Mouse (Mus musculus): ENCODE data around the gene Cldn10. TPM values are rescaled to one million over a fixed set of nuclear protein-coding genes. Genes with fewer than 3 reads are reported as not detected.

Gene Cldn10
- polyA plus RNA-seq, 1 experiment, result 0.89 TPM

DNA sequence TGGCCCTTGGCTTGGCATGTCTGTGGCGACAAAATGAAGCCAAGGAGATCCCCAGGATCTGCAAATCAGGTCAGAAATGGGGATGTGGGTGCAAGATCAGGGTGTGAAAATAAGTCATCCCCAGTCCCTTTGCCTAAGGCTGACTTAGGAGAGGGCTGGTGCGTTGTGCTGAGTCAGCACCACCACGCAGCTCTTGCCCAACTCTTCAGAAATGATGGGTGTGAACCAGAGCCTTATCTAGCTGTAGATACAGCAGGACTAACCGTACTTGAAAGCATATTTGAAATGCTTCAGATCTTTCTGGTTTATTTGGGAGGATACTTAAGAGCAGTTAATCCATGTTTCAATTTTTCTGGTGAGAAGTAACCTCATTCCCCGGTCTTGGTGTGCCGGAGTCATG is 82.0 kb downstream of the Cldn10 start:
- H3K4me1 ChIP-seq (replicated peaks; ENCODE audit: control insufficient read depth, insufficient read depth, low read length), result peaks cover 14% of the 10 kb centered on the region
- DNase-seq, result no peak
- WGBS, result 88% methylated on average over 6 of the region's 6 CpGs
- no peak overlapping the region for H3K4me3 ChIP-seq (ENCODE audit: control insufficient read depth, insufficient read depth, low read length)
- no peak overlapping the region for H3K27ac ChIP-seq (ENCODE audit: control insufficient read depth, insufficient read depth, low read length)
- no peaks in the 10 kb centered on the region for H3K27me3 ChIP-seq (ENCODE audit: control insufficient read depth, insufficient read depth, low read length)
- H3K36me3 ChIP-seq (ENCODE audit: control insufficient read depth, insufficient read depth, low read length), result no peaks in the 10 kb centered on the region
- no peak for TF ChIP-seq POLR2A (IDR thresholded peaks at IDR 0.05; ENCODE audit: control insufficient read depth, extremely low read depth, insufficient read depth, low read length, poor library complexity)
- no peak for TF ChIP-seq CTCF (IDR thresholded peaks at IDR 0.05; ENCODE audit: borderline replicate concordance, control insufficient read depth, extremely low read depth, insufficient read depth, low read length, poor library complexity)

GRCm38 (mm10) chr14:118874126-118874525 is 86.4 kb downstream of the Cldn10 start:
- Histone ChIP-seq H3K27ac (ENCODE audit: control insufficient read depth, insufficient read depth, low read length) (no peak overlapping the region), H3K4me1 (replicated peaks; ENCODE audit: control insufficient read depth, insufficient read depth, low read length) (peaks cover 6% of the 10 kb centered on the region; the same call in 1 of the 2 replicates), H3K27me3 (ENCODE audit: control insufficient read depth, insufficient read depth, low read length) (no peaks in the 10 kb centered on the region), H3K36me3 (ENCODE audit: control insufficient read depth, insufficient read depth, low read length) (peaks cover 25% of the 10 kb centered on the region), H3K4me3 (ENCODE audit: control insufficient read depth, insufficient read depth, low read length) (no peak overlapping the region)
- 97% methylated on average over 4 of the region's 4 CpGs for WGBS
- TF ChIP-seq POLR2A (IDR thresholded peaks at IDR 0.05; ENCODE audit: control insufficient read depth, extremely low read depth, insufficient read depth, low read length, poor library complexity) (no peak), CTCF (IDR thresholded peaks at IDR 0.05; ENCODE audit: borderline replicate concordance, control insufficient read depth, extremely low read depth, insufficient read depth, low read length, poor library complexity) (no peak)
- DNase-seq, result no peak

DNA sequence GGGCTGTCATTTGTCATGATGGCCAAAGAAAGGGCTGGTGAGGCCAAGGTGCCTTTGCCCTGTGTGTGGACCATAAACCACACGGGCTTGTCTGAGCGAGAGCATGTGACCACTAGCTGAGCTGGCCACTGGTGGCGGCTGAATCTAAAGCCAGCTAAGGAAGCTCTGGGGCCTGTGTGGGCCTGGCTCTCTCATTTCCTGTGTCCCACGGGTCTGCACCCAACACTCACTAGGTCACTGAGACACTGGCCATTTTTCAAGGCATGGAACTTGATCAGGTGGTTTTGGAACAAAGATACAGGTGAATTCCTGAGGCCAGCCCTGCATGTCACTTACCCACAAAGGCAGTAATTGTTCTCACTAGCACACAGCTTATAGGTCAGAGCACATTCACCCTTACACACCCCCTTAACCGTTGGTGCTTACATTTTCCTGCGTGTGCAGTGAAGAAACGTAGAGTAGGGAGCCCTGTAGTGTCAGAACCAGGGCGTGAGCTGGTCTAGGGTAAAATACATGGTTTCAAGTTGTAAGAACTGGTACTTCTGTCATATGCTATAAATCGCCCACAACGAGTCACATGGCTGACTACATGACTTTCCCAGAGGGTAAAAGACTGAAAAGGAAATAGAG is 87.2 kb downstream of the Cldn10 start:
- TF ChIP-seq CTCF (IDR thresholded peaks at IDR 0.05; ENCODE audit: borderline replicate concordance, control insufficient read depth, extremely low read depth, insufficient read depth, low read length, poor library complexity) (no peak), POLR2A (IDR thresholded peaks at IDR 0.05; ENCODE audit: control insufficient read depth, extremely low read depth, insufficient read depth, low read length, poor library complexity) (no peak)
- Histone ChIP-seq H3K36me3 (ENCODE audit: control insufficient read depth, insufficient read depth, low read length) (peaks cover 33% of the 10 kb centered on the region), H3K4me1 (replicated peaks; ENCODE audit: control insufficient read depth, insufficient read depth, low read length) (peaks cover 6% of the 10 kb centered on the region; the same call in 1 of the 2 replicates), H3K27ac (ENCODE audit: control insufficient read depth, insufficient read depth, low read length) (no peak overlapping the region), H3K4me3 (ENCODE audit: control insufficient read depth, insufficient read depth, low read length) (no peak overlapping the region), H3K27me3 (ENCODE audit: control insufficient read depth, insufficient read depth, low read length) (no peaks in the 10 kb centered on the region)
- 85% methylated on average over 10 of the region's 10 CpGs for WGBS
- no peak for DNase-seq

GRCm38 (mm10) chr14:118878346-118878910 is 90.7 kb downstream of the Cldn10 start:
- peaks cover 61% of the 10 kb centered on the region for H3K36me3 ChIP-seq (ENCODE audit: control insufficient read depth, insufficient read depth, low read length)
- TF ChIP-seq CTCF (IDR thresholded peaks at IDR 0.05; ENCODE audit: borderline replicate concordance, control insufficient read depth, extremely low read depth, insufficient read depth, low read length, poor library complexity) (no peak), POLR2A (IDR thresholded peaks at IDR 0.05; ENCODE audit: control insufficient read depth, extremely low read depth, insufficient read depth, low read length, poor library complexity) (no peak)
- WGBS, result 94% methylated on average over 11 of the region's 11 CpGs
- no peak for DNase-seq
- H3K4me3 ChIP-seq (ENCODE audit: control insufficient read depth, insufficient read depth, low read length), result no peak overlapping the region
- H3K4me1 ChIP-seq (replicated peaks; ENCODE audit: control insufficient read depth, insufficient read depth, low read length), result no peaks in the 10 kb centered on the region
- H3K27ac ChIP-seq (ENCODE audit: control insufficient read depth, insufficient read depth, low read length), result no peak overlapping the region
- no peaks in the 10 kb centered on the region for H3K27me3 ChIP-seq (ENCODE audit: control insufficient read depth, insufficient read depth, low read length)

- Histone ChIP-seq H3K4me3 (ENCODE audit: control insufficient read depth, insufficient read depth, low read length) (no peak overlapping the region), H3K4me1 (replicated peaks; ENCODE audit: control insufficient read depth, insufficient read depth, low read length) (no peaks in the 10 kb centered on the region), H3K27ac (ENCODE audit: control insufficient read depth, insufficient read depth, low read length) (no peak overlapping the region), H3K36me3 (ENCODE audit: control insufficient read depth, insufficient read depth, low read length) (peaks cover 74% of the 10 kb centered on the region), H3K27me3 (ENCODE audit: control insufficient read depth, insufficient read depth, low read length) (no peaks in the 10 kb centered on the region)
- TF ChIP-seq CTCF (IDR thresholded peaks at IDR 0.05; ENCODE audit: borderline replicate concordance, control insufficient read depth, extremely low read depth, insufficient read depth, low read length, poor library complexity) (no peak), POLR2A (IDR thresholded peaks at IDR 0.05; ENCODE audit: control insufficient read depth, extremely low read depth, insufficient read depth, low read length, poor library complexity) (no peak)
- WGBS, result 93% methylated on average over 10 of the region's 10 CpGs
- no peak for DNase-seq
Observed at GRCm38 (mm10) chr14:118880696-118881095, 93.0 kb downstream of the Cldn10 start.

- no peak overlapping the region for H3K27ac ChIP-seq (ENCODE audit: control insufficient read depth, insufficient read depth, low read length)
- WGBS, result 95% methylated on average over 18 of the region's 18 CpGs
Observed at GRCm38 (mm10) chr14:118883344-118884249, 95.9 kb downstream of the Cldn10 start.

More at GRCm38 (mm10) chr14:118883344-118884249, 95.9 kb downstream of the Cldn10 start:
- peaks cover 69% of the 10 kb centered on the region for H3K36me3 ChIP-seq (ENCODE audit: control insufficient read depth, insufficient read depth, low read length)
- no peak for TF ChIP-seq CTCF (IDR thresholded peaks at IDR 0.05; ENCODE audit: borderline replicate concordance, control insufficient read depth, extremely low read depth, insufficient read depth, low read length, poor library complexity)
- no peak for TF ChIP-seq POLR2A (IDR thresholded peaks at IDR 0.05; ENCODE audit: control insufficient read depth, extremely low read depth, insufficient read depth, low read length, poor library complexity)
- DNase-seq, result no peak
- H3K4me1 ChIP-seq (replicated peaks; ENCODE audit: control insufficient read depth, insufficient read depth, low read length), result no peaks in the 10 kb centered on the region
- no peaks in the 10 kb centered on the region for H3K27me3 ChIP-seq (ENCODE audit: control insufficient read depth, insufficient read depth, low read length)
- H3K4me3 ChIP-seq (ENCODE audit: control insufficient read depth, insufficient read depth, low read length), result no peak overlapping the region
